Mouse (Mus musculus): ENCODE measurements at regions not wholly inside any gene's neighbourhood (a gene's known extent, or its start where the extent isn't known, plus 50 kb on each side); places are given as distances from the start of the nearest gene placed in this dataset.
A peak's percentile ranks its signal among the peaks of the same experiment; 100 is the strongest.

DNA sequence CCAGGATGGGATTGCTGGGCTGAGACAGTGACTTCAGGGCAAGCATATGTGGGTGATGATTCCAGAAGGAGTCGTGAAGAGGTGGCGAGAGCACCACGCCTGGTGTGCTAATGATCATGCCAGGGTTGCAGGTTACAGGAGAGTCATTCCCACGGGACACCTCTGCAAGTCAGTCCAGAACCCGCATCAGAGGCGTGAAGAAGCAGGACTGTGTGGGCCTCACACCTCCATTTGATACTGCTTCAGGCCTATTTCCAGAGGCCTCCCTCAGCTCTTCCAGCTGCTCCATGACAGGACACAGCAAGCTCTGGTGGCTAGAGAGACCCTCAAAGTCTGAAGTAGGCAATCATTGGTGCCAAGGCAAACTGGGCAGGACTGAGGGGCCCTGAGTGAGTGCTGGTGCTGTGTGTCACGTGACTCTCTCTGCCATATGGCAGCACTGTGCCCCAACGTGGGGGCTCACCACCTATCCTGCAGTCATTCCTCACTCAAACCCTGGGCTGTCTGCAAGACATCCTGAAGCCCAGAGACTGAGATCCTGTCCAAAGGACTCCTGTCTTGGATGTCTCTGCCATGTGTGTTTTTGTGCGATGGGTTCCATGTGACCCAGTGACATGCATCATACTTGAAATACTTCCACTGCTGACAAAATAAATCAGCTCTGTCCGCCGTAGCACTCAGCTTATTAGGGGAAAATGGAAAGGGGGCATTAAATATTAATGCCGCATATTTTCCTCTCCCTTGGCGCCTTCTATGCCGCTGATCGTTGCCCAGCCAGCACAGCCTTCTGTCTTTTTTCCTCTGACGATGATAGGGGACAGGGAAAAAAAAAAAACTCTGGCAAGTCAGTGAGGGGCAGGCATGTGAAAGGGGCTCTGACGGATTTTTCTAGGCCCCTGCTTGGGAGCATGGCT is 247.6 kb upstream of the Habp2 start:
- DNase-seq (ENCODE audit: low spot score in 2 of 2) = no peak

DNA sequence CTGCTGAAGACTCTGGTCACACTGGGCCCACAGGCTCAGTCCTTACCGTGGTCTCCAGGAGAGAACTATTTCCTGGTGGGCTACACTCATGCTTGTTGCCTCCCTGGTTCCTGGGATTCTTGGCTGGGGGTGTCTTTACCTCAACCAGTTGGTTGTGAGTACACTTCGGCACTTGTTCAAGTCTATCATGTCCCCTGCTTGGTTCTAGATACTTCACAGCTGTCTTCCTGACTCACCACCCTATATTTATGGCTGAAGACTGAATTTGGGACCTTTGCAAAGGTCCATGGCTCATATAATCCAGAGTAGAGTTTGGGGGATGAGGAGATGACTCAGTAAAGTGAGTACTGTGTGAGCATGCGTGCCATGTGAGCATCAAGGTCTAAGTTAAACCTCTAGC is 245.0 kb upstream of the Habp2 start:
- no peak for DNase-seq (ENCODE audit: low spot score in 2 of 2)

DNA sequence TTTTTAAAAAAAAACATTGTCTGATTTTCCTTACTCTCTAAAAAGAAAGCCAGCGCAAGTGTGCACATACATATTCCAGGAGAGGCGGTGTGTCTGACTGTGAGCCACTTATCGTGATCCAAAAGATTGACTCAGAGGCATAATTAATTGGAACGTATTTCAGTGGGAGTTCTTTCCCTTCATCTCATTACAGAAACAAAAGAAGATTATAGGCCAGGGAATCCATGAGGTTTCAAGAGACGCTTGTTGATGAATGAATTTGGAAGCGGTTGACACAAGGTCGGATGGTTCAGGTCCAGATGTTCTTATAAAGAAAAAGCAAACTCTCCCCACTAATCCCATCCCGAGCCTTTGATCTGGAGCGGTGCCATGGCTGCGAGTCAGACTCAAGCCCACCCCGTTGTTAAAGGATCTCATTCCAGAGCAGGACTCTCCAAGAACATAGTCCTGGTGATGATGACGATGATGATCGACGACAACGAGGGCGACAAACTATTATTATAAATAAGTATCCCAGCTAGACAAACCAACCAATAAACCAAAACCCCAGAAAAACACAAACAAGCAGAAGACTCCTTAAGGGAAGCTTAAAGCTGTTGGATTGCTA is 240.1 kb upstream of the Habp2 start:
- no peak for DNase-seq (ENCODE audit: low spot score in 2 of 2)

DNA sequence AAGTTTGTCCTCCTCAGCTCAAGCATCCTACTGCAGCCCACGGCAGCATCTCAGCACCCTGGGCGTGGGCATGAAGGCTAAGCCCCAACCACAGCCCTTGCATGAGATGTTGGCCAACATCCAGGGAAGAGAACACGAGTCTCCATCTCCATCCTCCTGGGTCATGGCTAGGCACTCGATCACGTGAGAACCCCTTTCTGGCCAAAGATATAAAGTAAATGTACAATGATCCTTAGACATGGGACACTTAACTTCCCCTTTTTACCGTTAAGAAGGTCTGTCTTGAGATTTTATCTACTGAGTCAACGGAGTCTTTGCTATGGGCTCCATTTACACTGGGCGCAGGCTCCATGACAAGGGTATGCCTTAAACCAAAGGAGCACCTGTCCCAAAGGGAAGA is 232.8 kb upstream of the Habp2 start:
- DNase-seq (ENCODE audit: low spot score in 2 of 2) = no peak

DNA sequence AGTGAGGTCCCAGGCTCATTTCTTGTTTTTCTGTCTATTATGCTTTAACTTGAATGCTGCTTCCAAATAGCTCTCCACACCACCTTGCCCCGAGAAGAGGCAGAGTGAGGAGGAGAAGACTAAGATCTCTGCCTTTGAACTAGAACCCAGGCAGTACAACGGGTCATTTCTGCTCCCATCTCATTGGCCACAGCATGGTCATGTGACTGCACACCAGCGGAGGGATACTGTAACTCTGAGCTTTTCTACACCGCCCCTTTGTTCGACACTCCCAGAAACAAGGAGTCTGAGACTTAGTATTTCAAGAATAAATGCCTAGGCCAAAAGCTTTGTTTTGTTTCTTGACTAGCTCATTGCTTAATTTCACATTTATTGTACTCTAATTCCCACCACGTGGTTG is 230.5 kb upstream of the Habp2 start:
- no peak for DNase-seq (ENCODE audit: low spot score in 2 of 2)

DNA sequence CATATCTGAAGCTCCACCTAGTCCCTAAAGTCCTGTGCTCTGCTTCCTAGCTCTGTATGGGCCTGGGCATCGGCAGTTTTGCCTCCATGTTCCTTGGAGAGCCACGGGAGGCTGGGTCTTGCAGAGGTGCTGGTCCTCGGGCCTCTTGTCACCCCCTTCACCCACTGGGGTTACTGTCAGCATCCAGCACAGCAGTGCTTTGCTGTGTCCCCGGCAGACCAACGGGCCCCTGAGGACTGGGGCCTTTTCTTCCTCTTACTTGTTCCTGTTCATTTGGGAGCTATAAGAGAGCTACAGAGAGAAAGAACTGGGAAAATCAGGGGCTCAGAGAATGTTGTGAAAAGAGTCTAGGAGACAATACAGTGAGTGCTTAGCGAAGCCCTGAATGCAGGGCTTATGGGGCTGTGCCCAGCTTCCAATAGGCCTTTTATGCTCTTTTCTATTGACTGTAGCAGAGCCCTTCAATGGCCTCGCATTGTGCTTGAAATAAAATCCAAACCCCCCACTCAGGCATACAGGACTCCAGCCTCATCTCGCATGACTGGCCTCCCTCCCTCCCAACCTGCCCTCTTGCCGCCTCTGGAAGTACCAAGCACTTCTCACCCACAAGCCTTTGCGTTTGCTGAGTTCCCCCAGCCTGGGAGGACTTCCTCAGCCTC is 224.9 kb upstream of the Habp2 start:
- peak; percentile 4 to 7 for DNase-seq (ENCODE audit: low spot score in 2 of 2)

DNA sequence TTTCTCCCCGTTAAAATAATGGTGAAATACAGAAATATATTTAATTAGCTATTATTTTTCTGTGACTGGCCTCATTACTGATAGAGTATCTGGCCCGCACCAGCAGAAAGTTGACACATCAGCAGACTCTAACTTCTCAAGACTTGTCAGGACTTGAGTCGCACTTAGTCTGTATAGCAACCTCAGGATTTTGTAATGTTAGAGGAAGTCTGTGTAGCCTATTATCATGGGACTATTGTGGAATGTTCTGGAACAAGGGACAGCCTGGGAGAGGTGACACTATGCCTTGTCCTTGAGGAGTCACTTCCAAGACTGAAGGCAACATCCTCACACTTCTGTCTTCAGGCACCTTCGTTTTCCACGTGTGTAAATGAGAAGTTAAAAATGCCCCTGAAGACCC is 223.8 kb upstream of the Habp2 start:
- no peak for DNase-seq (ENCODE audit: low spot score in 2 of 2)

DNA sequence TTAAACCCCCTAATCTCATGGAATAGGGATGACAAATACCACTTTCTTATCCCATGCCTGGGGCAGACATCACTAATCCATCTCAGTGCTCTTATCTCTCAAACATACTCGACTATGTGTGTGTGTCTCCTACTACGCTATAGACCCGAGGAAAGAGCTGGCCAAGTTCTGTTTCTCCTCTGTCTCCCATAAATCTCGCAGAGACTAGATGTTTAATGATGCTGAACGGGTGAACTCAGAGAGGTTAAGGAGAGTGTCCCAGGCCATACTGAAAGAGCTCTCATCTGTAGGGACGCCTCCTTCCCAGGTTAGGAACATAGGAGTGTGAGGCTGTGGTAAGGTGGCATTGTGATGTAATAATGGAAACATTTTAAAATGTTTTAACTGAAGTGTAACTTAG is 221.2 kb upstream of the Habp2 start:
- no peak for DNase-seq (ENCODE audit: low spot score in 2 of 2)

DNA sequence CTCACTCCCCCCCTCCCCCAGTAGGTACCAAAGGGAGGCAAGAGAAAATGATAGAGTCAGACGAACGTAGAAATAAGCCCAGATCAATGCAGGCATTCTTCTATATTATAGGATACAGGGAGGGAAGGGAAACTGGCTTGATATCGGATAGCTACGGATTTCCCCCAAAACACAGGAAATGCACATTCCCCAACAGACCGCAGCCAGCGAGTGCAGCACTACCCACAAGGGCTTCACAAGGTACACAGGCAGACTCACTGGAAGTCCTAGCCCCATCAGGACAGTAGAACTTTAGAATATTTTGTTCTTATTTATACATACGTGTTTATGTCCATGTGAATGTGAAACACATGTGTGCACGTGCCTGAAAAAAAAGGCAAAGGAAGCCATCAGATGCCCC is 218.8 kb upstream of the Habp2 start:
- DNase-seq (ENCODE audit: low spot score in 2 of 2) = no peak

DNA sequence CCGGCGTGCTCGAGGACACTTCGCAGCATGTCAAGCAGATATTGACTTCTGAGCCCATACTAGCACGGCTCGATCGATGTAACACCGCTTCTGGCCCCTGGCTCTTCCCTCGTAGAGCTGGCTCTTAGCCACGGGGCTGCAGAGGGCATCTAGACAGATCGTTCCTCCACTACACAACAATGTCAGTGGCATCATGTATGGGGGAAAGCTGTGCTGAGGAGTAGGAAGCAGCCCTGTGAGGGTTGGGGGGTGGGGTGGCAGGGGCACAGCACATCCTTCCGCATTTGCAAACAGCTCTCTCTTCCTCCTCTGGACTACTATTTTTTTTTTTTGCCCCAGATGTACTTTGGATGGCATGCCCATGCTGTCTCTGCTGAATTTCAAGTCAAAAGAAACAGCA is 218.1 kb upstream of the Habp2 start:
- DNase-seq (ENCODE audit: low spot score in 2 of 2) = no peak

DNA sequence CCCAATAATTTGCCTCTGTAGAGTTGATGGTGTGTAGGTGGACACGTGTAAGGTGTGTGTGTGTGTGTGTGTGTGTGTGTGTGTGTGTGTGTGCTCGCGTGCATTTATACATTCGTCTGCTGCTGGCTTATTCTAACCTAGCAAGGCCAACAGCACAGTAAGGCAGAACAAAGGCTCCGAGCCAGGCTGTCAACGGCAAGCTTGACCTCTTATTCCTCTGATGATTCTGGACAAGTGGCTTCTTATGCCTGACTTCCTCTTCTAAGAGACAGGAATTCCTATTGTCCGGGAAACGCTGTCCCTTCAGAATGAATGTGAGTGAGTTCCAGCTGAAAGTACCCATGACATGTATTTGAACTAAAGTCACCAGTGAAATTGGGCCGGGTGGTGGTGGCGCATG is 217.7 kb upstream of the Habp2 start:
- DNase-seq (ENCODE audit: low spot score in 2 of 2) = no peak

DNA sequence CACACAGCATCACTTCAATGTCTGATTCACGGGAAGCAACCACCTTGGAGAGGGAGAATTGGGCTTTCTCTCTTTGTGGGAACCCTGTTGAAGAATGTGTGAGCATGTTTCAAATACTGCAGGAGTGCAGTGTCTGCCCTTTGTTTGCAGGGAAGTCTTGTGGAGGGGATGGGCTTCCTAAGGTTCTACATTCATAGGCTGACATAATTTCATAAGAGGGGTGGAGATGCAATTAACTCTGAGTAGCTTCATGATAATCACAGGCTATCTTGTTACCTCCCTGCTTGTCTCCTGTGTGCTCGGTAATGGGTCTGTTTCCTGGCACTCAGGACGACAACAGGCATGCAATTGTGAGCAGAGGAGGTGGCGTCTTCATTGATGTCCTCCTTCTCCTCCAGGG is 215.6 kb upstream of the Habp2 start:
- DNase-seq (ENCODE audit: low spot score in 2 of 2) = no peak

DNA sequence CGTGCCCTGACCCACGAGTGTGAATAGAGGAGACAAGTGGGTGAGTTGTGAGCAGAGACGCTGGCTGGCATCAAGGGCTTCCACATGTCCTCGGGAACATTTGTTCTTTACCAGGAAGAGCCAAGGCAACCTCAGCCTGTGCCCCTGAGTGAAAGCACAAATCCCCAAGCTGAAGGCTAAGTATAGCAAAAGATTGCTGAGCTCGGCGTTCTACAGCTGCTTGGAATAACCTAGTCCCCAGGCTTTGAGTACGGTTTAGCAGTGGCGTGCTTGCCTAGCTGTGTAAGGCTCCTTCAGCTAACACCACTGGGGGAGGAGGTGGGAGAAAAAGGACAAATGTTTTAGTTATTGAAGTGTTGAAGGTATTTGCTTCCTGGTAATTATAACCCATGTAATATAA is 210.8 kb upstream of the Habp2 start:
- DNase-seq (ENCODE audit: low spot score in 2 of 2) = no peak

DNA sequence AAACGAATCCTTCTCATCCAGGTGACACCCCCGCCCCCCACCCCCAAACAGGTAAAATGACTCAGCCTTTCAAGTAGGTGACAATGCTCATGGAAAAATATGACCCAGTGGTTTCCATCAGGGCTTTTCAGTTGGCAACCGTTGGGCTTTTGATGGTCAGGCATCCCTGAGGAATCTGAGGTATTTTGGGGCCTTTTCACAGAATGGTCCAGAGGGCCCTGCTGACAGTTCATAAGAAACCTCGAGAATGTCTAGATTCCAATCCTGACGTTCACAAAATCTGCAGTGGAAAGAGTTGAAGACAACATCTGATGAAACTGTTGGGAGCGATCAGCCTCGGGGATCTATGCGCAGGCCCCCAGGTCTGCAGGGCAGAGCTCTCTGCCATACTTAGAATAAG is 209.4 kb upstream of the Habp2 start:
- DNase-seq (ENCODE audit: low spot score in 2 of 2) = no peak

DNA sequence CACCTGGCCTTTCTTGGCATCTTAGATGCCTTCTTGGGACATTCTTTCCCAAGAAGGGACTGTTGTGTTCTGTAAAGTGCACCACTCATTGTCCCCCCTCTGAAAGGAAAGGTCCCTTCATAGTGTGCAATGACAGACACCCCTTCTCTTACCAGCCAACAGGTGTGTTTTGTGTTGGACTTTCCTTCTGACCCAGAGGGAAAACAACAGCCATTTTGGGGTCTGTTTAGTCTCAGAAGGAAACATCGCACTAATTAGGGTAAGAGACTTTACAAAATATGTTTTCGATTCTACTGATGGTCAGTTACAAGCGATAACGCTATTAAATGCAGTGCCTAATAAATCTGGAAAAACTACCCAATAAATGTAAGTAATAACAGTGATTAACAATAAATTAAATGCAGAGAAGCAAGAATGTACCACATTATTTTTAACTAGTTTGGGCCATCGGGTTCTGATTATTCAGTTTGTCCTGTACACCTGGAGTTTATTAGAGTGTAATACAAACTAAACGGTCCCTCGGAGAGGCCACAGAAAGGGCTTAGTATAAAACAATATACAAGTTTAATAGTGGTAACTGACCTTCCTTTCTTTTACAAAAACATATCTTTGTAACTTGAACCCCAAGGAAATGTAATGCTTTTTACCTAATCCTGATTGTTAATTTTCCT is 200.4 kb upstream of the Habp2 start:
- DNase-seq (ENCODE audit: low spot score in 2 of 2) = no peak

DNA sequence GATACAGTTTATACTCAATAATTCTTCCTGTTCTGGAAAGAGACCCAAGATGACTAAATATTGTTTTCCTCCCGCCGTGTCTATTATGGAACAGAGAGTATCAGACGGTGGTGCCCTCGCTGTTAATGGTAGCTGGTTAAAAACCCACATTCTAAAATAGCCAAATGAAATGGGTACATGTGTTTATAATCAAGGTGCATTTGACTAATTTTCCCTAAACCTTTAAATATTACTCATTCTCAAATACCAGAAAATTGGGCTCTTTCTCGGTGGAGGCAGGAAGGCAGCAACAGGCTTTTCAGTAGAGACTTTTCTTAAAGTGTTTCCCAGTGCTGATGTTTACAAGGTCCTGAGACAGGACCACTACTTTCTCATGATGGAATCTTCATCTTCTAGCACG is 199.8 kb upstream of the Habp2 start:
- no peak for DNase-seq (ENCODE audit: low spot score in 2 of 2)

DNA sequence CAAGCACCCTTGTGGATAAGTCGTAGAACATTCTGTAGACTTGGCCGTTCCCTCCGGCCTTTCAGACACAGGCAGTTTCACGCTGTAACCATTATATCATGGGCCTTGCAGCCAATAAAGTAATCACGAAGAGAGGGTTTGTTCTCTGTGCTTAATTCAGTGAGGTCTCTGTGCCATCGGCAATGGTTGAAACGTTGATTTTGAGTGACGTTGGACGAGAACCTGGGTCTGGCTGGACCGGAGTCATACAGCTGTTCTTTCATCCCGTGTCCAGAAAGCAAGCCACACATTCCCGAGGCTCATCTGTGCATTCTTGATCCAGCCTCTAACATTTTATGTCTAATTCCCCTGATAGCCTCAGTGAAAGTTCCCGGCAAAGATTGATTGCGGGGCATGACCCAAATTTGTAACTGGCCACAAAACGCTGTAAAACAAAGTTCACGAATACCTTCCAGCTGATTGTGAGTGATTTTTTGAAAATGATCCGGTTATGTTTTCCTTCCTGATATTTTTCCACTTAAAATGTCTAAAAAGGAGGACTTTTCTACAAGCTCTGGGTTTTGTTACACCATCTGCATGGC is 197.1 kb upstream of the Habp2 start:
- no peak for DNase-seq (ENCODE audit: low spot score in 2 of 2)

DNA sequence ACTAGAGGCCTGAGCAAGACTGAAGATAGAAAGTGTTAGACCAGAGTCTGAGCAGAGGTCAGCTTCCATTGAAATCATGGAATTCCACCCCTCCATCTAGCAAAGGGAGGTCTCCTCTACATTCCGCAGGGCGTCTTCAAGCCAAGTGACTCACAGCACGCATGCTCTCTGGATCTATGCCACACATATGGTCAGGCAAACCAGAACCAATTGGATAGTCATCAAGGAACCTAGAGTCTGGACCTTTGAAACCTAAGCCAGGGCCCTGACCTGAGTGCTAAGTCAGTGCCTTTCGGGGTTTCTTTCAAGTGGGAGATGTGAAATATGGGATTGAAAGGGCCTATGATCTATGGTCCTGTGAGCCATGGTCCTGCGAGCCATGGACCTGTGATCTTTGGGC is 195.4 kb upstream of the Habp2 start:
- no peak for DNase-seq (ENCODE audit: low spot score in 2 of 2)

DNA sequence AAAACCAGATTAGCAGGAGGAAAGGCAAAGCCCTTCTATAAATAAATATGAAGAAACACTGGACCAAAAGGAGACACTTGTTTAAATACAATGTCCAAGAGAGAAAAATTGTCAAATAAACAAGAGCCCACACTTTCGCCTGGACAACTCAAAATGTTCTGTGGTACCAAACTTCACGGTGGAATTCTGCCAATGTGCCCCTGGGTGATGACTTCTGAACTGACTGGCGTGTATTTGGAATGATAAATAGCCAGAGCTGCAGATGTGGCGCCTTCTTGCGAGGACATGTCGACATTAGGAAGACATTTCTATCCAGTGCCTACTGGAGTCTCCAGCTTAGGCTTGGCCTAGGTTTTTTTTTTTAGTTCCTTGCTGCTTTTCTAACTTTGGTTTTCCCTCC is 191.1 kb upstream of the Habp2 start:
- DNase-seq (ENCODE audit: low spot score in 2 of 2) = no peak

DNA sequence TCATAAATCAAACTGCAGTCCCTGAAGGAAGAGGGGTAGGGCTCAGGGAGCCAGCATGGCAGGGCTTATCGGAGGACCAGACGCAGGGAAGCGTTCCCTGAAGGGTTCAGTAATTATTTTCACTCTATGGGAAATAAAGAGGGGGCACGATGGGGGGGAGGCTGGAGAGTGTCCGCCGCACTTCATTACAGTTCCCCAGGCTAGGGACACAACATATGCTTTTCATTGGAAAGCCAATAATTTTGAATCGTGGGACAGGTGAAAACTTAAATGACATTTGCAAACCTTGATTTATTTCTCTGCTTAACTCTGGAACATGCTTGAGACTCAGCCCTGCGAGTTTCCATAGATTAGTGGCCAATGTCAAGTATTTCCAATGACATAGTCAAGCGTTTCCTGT is 187.2 kb upstream of the Habp2 start:
- no peak for DNase-seq (ENCODE audit: low spot score in 2 of 2)

DNA sequence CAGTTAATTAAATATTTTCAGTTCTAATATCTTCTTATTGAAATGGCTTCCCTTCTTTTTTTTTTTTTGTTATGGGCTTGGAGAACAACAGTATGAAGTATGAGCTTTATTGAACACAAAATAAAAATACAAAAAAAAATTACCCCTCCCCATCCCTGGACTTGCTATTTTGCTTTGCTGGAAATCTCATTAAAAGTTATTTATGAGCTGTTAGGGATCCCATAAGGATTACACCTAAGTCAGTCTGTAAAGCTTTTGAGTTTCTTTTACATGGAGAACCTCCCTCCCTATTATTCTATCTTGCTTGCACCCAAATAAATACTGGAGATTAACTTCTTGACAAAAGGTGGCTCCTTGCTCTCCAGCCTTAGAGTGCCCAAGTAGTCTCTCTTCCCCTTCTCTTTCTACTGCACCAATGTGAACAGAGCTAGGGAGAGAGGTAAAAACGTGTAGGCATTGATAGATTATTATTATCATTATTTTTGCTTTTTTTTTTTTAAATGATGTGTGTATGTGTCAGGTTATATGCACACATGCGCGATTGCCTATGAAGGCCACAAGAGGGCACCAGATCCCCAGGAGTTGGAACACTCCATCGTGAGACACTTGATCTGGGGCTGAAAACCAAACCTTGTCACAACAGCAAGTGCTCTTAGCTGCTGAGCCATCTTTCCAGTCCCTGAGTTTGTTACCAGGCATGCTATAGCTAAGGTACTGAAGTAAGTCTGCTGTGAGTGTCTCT is 186.6 kb upstream of the Habp2 start:
- no peak for DNase-seq (ENCODE audit: low spot score in 2 of 2)
